ENCODE assay signal across 8 mouse cellular contexts in the genomic region with DNA sequence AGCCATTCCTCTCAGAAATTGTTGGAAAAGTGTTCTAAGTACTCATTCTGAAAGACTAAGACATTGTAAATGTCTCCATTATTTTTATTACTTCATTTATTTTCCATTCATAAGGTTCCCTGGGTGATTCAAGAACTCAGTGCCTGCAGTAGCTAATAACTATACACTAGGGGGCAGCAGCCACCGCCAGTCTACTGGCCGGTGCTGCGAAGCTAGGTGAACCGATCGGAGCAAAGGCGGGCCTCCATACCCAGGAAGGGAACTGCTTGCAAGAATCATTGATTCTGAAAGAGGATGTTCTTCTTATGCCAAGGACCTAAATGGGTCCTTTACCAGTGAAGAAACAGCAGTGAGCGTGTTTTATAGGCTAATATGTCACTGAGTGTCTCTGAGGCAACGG. TPM values are rescaled to one million over a fixed set of nuclear protein-coding genes. Genes with fewer than 3 reads are reported as not detected.
DNase-seq lines count a peak whose midpoint lies in the region; ATAC-seq and TF ChIP-seq lines count a peak whose summit lies in the region.

No protein-coding gene starts in this region.

- H3K4me3 ChIP-seq in embryonic facial prominence, embryonic 11.5 days (ENCODE audit: low read depth, low read length): no peak overlapping the region
- H3K4me3 ChIP-seq in heart, embryonic 11.5 days (ENCODE audit: low read depth, low read length): no peak overlapping the region
- no peak overlapping the region for H3K4me3 ChIP-seq in kidney, embryonic 16.5 days (ENCODE audit: low read length)
- no peak overlapping the region for H3K4me3 ChIP-seq in liver, embryonic 14.5 days (ENCODE audit: insufficient read depth in 1 of 2, low read depth in 2 of 2, low read length in 2 of 2)
- no peak overlapping the region for H3K4me3 ChIP-seq in neural tube, embryonic 14.5 days (ENCODE audit: low read depth, low read length)

- no peak for ATAC-seq in embryonic facial prominence, embryonic 11.5 days (replicated peaks; ENCODE audit: insufficient number of reproducible peaks, low FRiP score, low TSS enrichment, low read depth)
- ATAC-seq in heart, embryonic 11.5 days (replicated peaks; ENCODE audit: insufficient number of reproducible peaks, low FRiP score, low TSS enrichment): no peak
- peak; percentile 72; the same call in 1 of the 2 replicates for ATAC-seq in kidney, embryonic 16.5 days (ENCODE audit: low FRiP score, low TSS enrichment)
- no peak for ATAC-seq in liver, embryonic 14.5 days (ENCODE audit: insufficient read depth)
- ATAC-seq in neural tube, embryonic 14.5 days (ENCODE audit: low read depth): peak; percentile 82; the same call in 1 of the 2 replicates

- H3K27ac ChIP-seq in embryonic facial prominence, embryonic 11.5 days (replicated peaks; ENCODE audit: low read depth, low read length): no peak overlapping the region
- H3K27ac ChIP-seq in heart, embryonic 11.5 days (ENCODE audit: low read depth, low read length): no peak overlapping the region
- H3K27ac ChIP-seq in kidney, embryonic 16.5 days (ENCODE audit: low read length): no peak overlapping the region
- no peak overlapping the region for H3K27ac ChIP-seq in liver, embryonic 14.5 days
- H3K27ac ChIP-seq in neural tube, embryonic 14.5 days (ENCODE audit: low read depth, low read length): no peak overlapping the region

- peak; percentile 87 for TF ChIP-seq CTCF in liver, embryonic 14.5 days (IDR thresholded peaks at IDR 0.05; ENCODE audit: low read depth)

- H3K9ac ChIP-seq in embryonic facial prominence, embryonic 11.5 days (replicated peaks; ENCODE audit: low read length): no peak overlapping the region
- no peak overlapping the region for H3K9ac ChIP-seq in heart, embryonic 11.5 days (ENCODE audit: low read depth, low read length)
- H3K9ac ChIP-seq in kidney, embryonic 16.5 days (replicated peaks; ENCODE audit: low read length): no peak overlapping the region
- H3K9ac ChIP-seq in liver, embryonic 14.5 days (replicated peaks): no peak overlapping the region
- no peak overlapping the region for H3K9ac ChIP-seq in neural tube, embryonic 14.5 days (replicated peaks; ENCODE audit: low read depth, low read length)

- H3K36me3 ChIP-seq in embryonic facial prominence, embryonic 11.5 days (replicated peaks; ENCODE audit: control insufficient read depth, insufficient read depth, low read depth, low read length): no peaks in the 10 kb centered on the region
- H3K36me3 ChIP-seq in heart, embryonic 11.5 days (ENCODE audit: control insufficient read depth, insufficient read depth, low read length): peaks cover 6% of the 10 kb centered on the region; the same call in 1 of the 2 replicates
- peaks cover 6% of the 10 kb centered on the region; the same call in 1 of the 2 replicates for H3K36me3 ChIP-seq in kidney, embryonic 16.5 days (ENCODE audit: insufficient read depth, low read length)
- no peaks in the 10 kb centered on the region for H3K36me3 ChIP-seq in liver, embryonic 14.5 days (replicated peaks; ENCODE audit: control insufficient read depth, insufficient read depth, low read depth)
- no peaks in the 10 kb centered on the region for H3K36me3 ChIP-seq in neural tube, embryonic 14.5 days (ENCODE audit: control insufficient read depth, insufficient read depth, low read length)

- peak; percentile 73 for DNase-seq in CD4-positive helper T cell, adult 2 months (ENCODE audit: low read depth, low spot score)
- peak; percentile 87 for DNase-seq in adrenal gland, postnatal 14 days
- peak; percentile 87 for DNase-seq in embryonic facial prominence, embryonic 11.5 days (ENCODE audit: low spot score)
- no peak for DNase-seq in liver, embryonic 14.5 days (ENCODE audit: low read depth in 3 of 3, low spot score in 3 of 3)
- peak; percentile 26 to 37 for DNase-seq in thymus, adult 18-20 months

- H3K9me3 ChIP-seq in embryonic facial prominence, embryonic 11.5 days (replicated peaks; ENCODE audit: control insufficient read depth, low read length): no peaks in the 10 kb centered on the region
- H3K9me3 ChIP-seq in heart, embryonic 11.5 days (replicated peaks; ENCODE audit: control insufficient read depth, low read length): no peaks in the 10 kb centered on the region
- peaks cover 4% of the 10 kb centered on the region; the same call in 1 of the 2 replicates for H3K9me3 ChIP-seq in kidney, embryonic 16.5 days (ENCODE audit: low read length)
- H3K9me3 ChIP-seq in liver, embryonic 14.5 days (ENCODE audit: control insufficient read depth, low read length): no peaks in the 10 kb centered on the region
- H3K9me3 ChIP-seq in neural tube, embryonic 14.5 days (ENCODE audit: control insufficient read depth, low read length): no peaks in the 10 kb centered on the region

- H3K27me3 ChIP-seq in embryonic facial prominence, embryonic 11.5 days (ENCODE audit: control insufficient read depth, insufficient read depth, low read length): no peaks in the 10 kb centered on the region
- H3K27me3 ChIP-seq in heart, embryonic 11.5 days (ENCODE audit: control insufficient read depth, insufficient read depth, low read length): no peaks in the 10 kb centered on the region
- H3K27me3 ChIP-seq in kidney, embryonic 16.5 days (ENCODE audit: insufficient read depth, low read length): no peaks in the 10 kb centered on the region
- no peaks in the 10 kb centered on the region for H3K27me3 ChIP-seq in liver, embryonic 14.5 days (ENCODE audit: control insufficient read depth, insufficient read depth, low read length)
- no peaks in the 10 kb centered on the region for H3K27me3 ChIP-seq in neural tube, embryonic 14.5 days (ENCODE audit: control insufficient read depth, insufficient read depth, low read length)

- 20% methylated on average over 8 of the region's 8 CpGs for WGBS in embryonic facial prominence, embryonic 11.5 days
- 17% methylated on average over 8 of the region's 8 CpGs for WGBS in heart, embryonic 11.5 days (ENCODE audit: insufficient replicate concordance)
- 14% methylated on average over 8 of the region's 8 CpGs for WGBS in kidney, embryonic 16.5 days
- WGBS in liver, embryonic 14.5 days (ENCODE audit: insufficient replicate concordance): 15% methylated on average over 8 of the region's 8 CpGs
- WGBS in neural tube, embryonic 14.5 days: 16% methylated on average over 8 of the region's 8 CpGs

- H3K4me2 ChIP-seq in embryonic facial prominence, embryonic 11.5 days (ENCODE audit: low read depth, low read length): no peak overlapping the region
- peak overlapping the region; percentile 7; the same call in 1 of the 2 replicates for H3K4me2 ChIP-seq in heart, embryonic 11.5 days
- H3K4me2 ChIP-seq in kidney, embryonic 16.5 days (replicated peaks; ENCODE audit: low read depth, low read length): peak overlapping the region; percentile 35; the same call in 1 of the 2 replicates
- H3K4me2 ChIP-seq in liver, embryonic 14.5 days (ENCODE audit: low read depth): no peak overlapping the region
- no peak overlapping the region for H3K4me2 ChIP-seq in neural tube, embryonic 14.5 days (ENCODE audit: low read depth, low read length)

- TF ChIP-seq EP300 in liver, embryonic 14.5 days (IDR thresholded peaks at IDR 0.05; ENCODE audit: low read depth): no peak

- no peaks in the 10 kb centered on the region for H3K4me1 ChIP-seq in embryonic facial prominence, embryonic 11.5 days (ENCODE audit: control insufficient read depth, insufficient read depth, low read length)
- H3K4me1 ChIP-seq in heart, embryonic 11.5 days (ENCODE audit: control insufficient read depth, insufficient read depth, low read length): 0 out of 2 replicates have a peak, but pooled peaks cover 4% of the 10 kb centered on the region
- no peaks in the 10 kb centered on the region for H3K4me1 ChIP-seq in kidney, embryonic 16.5 days (ENCODE audit: insufficient read depth, low read length)
- peaks cover 0 to 3% of the 10 kb centered on the region in 2 experiments; a peak in 1 of 4 replicates for H3K4me1 ChIP-seq in liver, embryonic 14.5 days (replicated peaks; ENCODE audit: control insufficient read depth in 2 of 2, insufficient read depth in 2 of 2, low read length in 1 of 2)
- H3K4me1 ChIP-seq in neural tube, embryonic 14.5 days (ENCODE audit: control insufficient read depth, insufficient read depth, low read length): no peaks in the 10 kb centered on the region

RNA-seq across cellular contexts. Expression of gene Bhlhe41, which starts 35.2 kb away (rescaled TPM):
- total RNA-seq in adrenal gland, postnatal 14 days (2021): 4.5 and 4.6 TPM in 2 replicates
- polyA plus RNA-seq in embryonic facial prominence, embryonic 11.5 days (2014; fragmentation: Nextera tagmentation; extraction: Ambion mirVana): 1.7 and 2.0 TPM in 2 replicates
- 7.6 and 8.5 TPM in 2 replicates for polyA plus RNA-seq in heart, embryonic 11.5 days (2014; fragmentation: Nextera tagmentation; extraction: Ambion mirVana)
- 0.94 and 1.1 TPM in 2 replicates for polyA plus RNA-seq in kidney, embryonic 16.5 days (2015; fragmentation: Nextera tagmentation; extraction: Ambion mirVana)
- polyA plus RNA-seq in liver, embryonic 14.5 days (2012; rRNA removed): 0.01 and 0.07 TPM in 2 replicates
- polyA plus RNA-seq in liver, embryonic 14.5 days (2014; fragmentation: Nextera tagmentation; extraction: Ambion mirVana): 0.13 and 0.18 TPM in 2 replicates
- 4.9 and 6.6 TPM in 2 replicates for polyA plus RNA-seq in neural tube, embryonic 14.5 days (2014; fragmentation: Nextera tagmentation; extraction: Ambion mirVana)

Comparison
In these comparisons a context has a peak if more than half of its experiments do, and no peak if none do; other contexts are left out.
1. DNase-seq: peak in CD4-positive helper T cell, adult 2 months (single experiment), adrenal gland, postnatal 14 days (single experiment), embryonic facial prominence, embryonic 11.5 days (single experiment) and thymus, adult 18-20 months (2 of 2); none in liver, embryonic 14.5 days (0 of 3).
2. ATAC-seq: peak in kidney, embryonic 16.5 days (single experiment) and neural tube, embryonic 14.5 days (single experiment); none in embryonic facial prominence, embryonic 11.5 days (single experiment), heart, embryonic 11.5 days (single experiment) and liver, embryonic 14.5 days (single experiment).
3. H3K4me2 ChIP-seq: peak in heart, embryonic 11.5 days (single experiment) and kidney, embryonic 16.5 days (single experiment); none in embryonic facial prominence, embryonic 11.5 days (single experiment), liver, embryonic 14.5 days (single experiment) and neural tube, embryonic 14.5 days (single experiment).